Mouse (Mus musculus) lung, postnatal 0 days (tissue): ENCODE measurements at regions not wholly inside any gene's neighbourhood (a gene's known extent, or its start where the extent isn't known, plus 50 kb on each side); places are given as distances from the start of the nearest gene placed in this dataset.
A peak's percentile ranks its signal among the peaks of the same experiment; 100 is the strongest.

Experiments
- CTCF ChIP-seq: IDR thresholded peaks from 2 replicates; pipeline ENCODE4 v1.5.1; 2016; ENCODE audit warnings: antibody characterized with exemption, mild to moderate bottlenecking
- EP300 ChIP-seq: IDR thresholded peaks from 2 replicates; pipeline ENCODE4 v1.6.1; 2016; ENCODE audit warnings: antibody characterized with exemption, mild to moderate bottlenecking, control low read depth

- TF ChIP-seq CTCF (no peak), EP300 (0 out of 2 replicates have a peak, but pooled peaks have one; percentile 17)
These were observed 70.0 kb upstream of the Foxo1 start for GRCm38 (mm10) chr3:52197982-52198750.
